Mouse (Mus musculus): ENCODE measurements around the gene Smcr8.

GRCm38 (mm10) chr11:60810046-60810965 is 33.0 kb downstream of the Smcr8 start:
- TF ChIP-seq CTCF (IDR thresholded peaks at IDR 0.05; ENCODE audit: extremely low read depth, insufficient read length, insufficient replicate concordance, low read depth, low read length) (no peak), POLR2A (IDR thresholded peaks at IDR 0.05; ENCODE audit: low read depth, low read length) (no peak)
